Comparison of ENCODE assay signal across 14 mouse cellular contexts in the genomic region with DNA sequence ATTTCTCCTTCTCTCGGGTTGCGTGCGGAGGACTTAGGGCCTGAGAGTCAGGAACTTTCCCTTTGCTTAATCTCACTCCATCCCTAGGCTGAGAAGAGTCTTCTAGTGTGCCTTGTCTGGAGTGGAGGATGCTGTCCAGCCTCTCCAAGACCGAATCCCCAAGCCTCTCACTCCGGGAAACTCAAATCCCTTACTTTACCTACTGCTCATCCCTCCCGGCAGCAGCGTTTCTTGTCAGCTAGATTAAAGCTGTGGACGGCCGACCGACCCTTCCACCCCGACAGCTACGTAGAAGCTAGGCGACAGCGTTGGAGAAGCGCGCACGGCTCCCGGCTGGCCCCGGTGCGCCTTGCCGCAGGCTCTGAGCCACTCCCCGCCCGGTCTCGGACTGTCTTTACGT. TPM values are rescaled to one million over a fixed set of nuclear protein-coding genes. Genes with fewer than 3 reads are reported as not detected.
DNase-seq lines count a peak whose midpoint lies in the region; ATAC-seq lines count a peak whose summit lies in the region.
"Had no signal": no experiment of that assay in that cellular context is flagged by ENCODE, and none has a peak within 500 bp of the region (broad histone marks: within the 10 kb centered on the region; RNA-seq: fewer than 3 reads in every experiment).

No protein-coding gene starts in this region.

- under 1% methylated on average over 25 of the region's 25 CpGs for WGBS in embryonic facial prominence, embryonic 11.5 days
- WGBS in hindbrain, embryonic 16.5 days = under 1% methylated on average over 25 of the region's 25 CpGs
- 0% methylated on average over 25 of the region's 25 CpGs for WGBS in neural tube, embryonic 11.5 days

- H3K4me2 ChIP-seq in embryonic facial prominence, embryonic 11.5 days (ENCODE audit: low read depth, low read length) = peak overlapping the region; percentile 25; the same call in 1 of the 2 replicates
- peak overlapping the region; percentile 60 for H3K4me2 ChIP-seq in hindbrain, embryonic 16.5 days (ENCODE audit: low read length)
- peak overlapping the region; percentile 35 for H3K4me2 ChIP-seq in neural tube, embryonic 11.5 days (ENCODE audit: low read depth)

- H3K9me3 ChIP-seq in embryonic facial prominence, embryonic 11.5 days (replicated peaks; ENCODE audit: control insufficient read depth, low read length) = no peaks in the 10 kb centered on the region; the same call in 1 of the 2 replicates
- no peaks in the 10 kb centered on the region for H3K9me3 ChIP-seq in hindbrain, embryonic 16.5 days (ENCODE audit: control insufficient read depth, low read length)
- no peaks in the 10 kb centered on the region for H3K9me3 ChIP-seq in neural tube, embryonic 11.5 days (ENCODE audit: control insufficient read depth, low read length)
- H3K9me3 ChIP-seq: liver, embryonic 13.5 days had no signal

- peaks cover 3% of the 10 kb centered on the region for H3K4me1 ChIP-seq in embryonic facial prominence, embryonic 11.5 days (ENCODE audit: control insufficient read depth, insufficient read depth, low read length)
- H3K4me1 ChIP-seq in hindbrain, embryonic 16.5 days (ENCODE audit: control insufficient read depth, insufficient read depth, low read depth, low read length) = peaks cover 12% of the 10 kb centered on the region
- 0 out of 2 replicates have a peak, but pooled peaks cover 5% of the 10 kb centered on the region for H3K4me1 ChIP-seq in neural tube, embryonic 11.5 days (ENCODE audit: control insufficient read depth, insufficient read depth, low read length)
- H3K4me1 ChIP-seq: liver, embryonic 13.5 days had no signal

- intact Hi-C loops in left cerebral cortex, postnatal 36 days (cut with DNase I) = loop anchor here (2.0 kb wide), 1 partner anchor 49 kb away; no protein-coding TSS in a partner anchor

- no peak overlapping the region for H3K27ac ChIP-seq in embryonic facial prominence, embryonic 11.5 days (replicated peaks; ENCODE audit: low read depth, low read length)
- H3K27ac ChIP-seq in hindbrain, embryonic 16.5 days (ENCODE audit: low read depth, low read length) = no peak overlapping the region
- no peak overlapping the region for H3K27ac ChIP-seq in neural tube, embryonic 11.5 days (ENCODE audit: low read depth, low read length)
- H3K27ac ChIP-seq: heart, adult 2 months; liver, embryonic 13.5 days had no signal

- no peak for ATAC-seq in embryonic facial prominence, embryonic 11.5 days (replicated peaks; ENCODE audit: insufficient number of reproducible peaks, low FRiP score, low TSS enrichment, low read depth)
- no peak for ATAC-seq in hindbrain, embryonic 16.5 days
- no peak for ATAC-seq in neural tube, embryonic 11.5 days (ENCODE audit: insufficient read depth, low FRiP score, low TSS enrichment)

- no peak overlapping the region for H3K9ac ChIP-seq in embryonic facial prominence, embryonic 11.5 days (replicated peaks; ENCODE audit: low read length)
- H3K9ac ChIP-seq in hindbrain, embryonic 16.5 days (ENCODE audit: low read depth, low read length) = no peak overlapping the region; the same call in 1 of the 2 replicates
- H3K9ac ChIP-seq in neural tube, embryonic 11.5 days (ENCODE audit: low read length) = no peak overlapping the region
- H3K9ac ChIP-seq: liver, embryonic 13.5 days had no signal

- H3K4me3 ChIP-seq in embryonic facial prominence, embryonic 11.5 days (ENCODE audit: low read depth, low read length) = no peak overlapping the region
- H3K4me3 ChIP-seq in hindbrain, embryonic 16.5 days (ENCODE audit: low read length) = peak overlapping the region; percentile 37
- peak overlapping the region; percentile 24 for H3K4me3 ChIP-seq in neural tube, embryonic 11.5 days (ENCODE audit: low read depth, low read length)
- H3K4me3 ChIP-seq: heart, adult 2 months; liver, embryonic 13.5 days had no signal

- no peaks in the 10 kb centered on the region; the same call in 1 of the 2 replicates for H3K36me3 ChIP-seq in embryonic facial prominence, embryonic 11.5 days (replicated peaks; ENCODE audit: control insufficient read depth, insufficient read depth, low read depth, low read length)
- no peaks in the 10 kb centered on the region for H3K36me3 ChIP-seq in hindbrain, embryonic 16.5 days (ENCODE audit: control insufficient read depth, insufficient read depth, low read length)
- no peaks in the 10 kb centered on the region for H3K36me3 ChIP-seq in neural tube, embryonic 11.5 days (ENCODE audit: control insufficient read depth, insufficient read depth, low read length)
- H3K36me3 ChIP-seq: liver, embryonic 13.5 days had no signal

- DNase-seq in kidney, postnatal 4 days = peak; percentile 32 to 41
- DNase-seq in kidney, postnatal 14 days = no peak
- DNase-seq in embryonic facial prominence, embryonic 11.5 days (ENCODE audit: low spot score) = peak; percentile 34
- peak; percentile 14 for DNase-seq in neural tube, embryonic 11.5 days (ENCODE audit: low spot score)
- DNase-seq in gastrocnemius, postnatal 4 days (ENCODE audit: low spot score in 2 of 2) = no peak
- no peak for DNase-seq in spleen, postnatal 36 days (ENCODE audit: low spot score in 2 of 2)
- DNase-seq in left cerebral cortex, postnatal 36 days (ENCODE audit: low spot score in 2 of 2) = no peak
- DNase-seq: adrenal gland, postnatal 25 days; kidney, adult 9 months; liver, embryonic 13.5 days; right cerebral cortex, postnatal 4 days had no signal

- H3K27me3 ChIP-seq in embryonic facial prominence, embryonic 11.5 days (ENCODE audit: control insufficient read depth, insufficient read depth, low read length) = peaks cover 76% of the 10 kb centered on the region
- H3K27me3 ChIP-seq in hindbrain, embryonic 16.5 days (replicated peaks; ENCODE audit: control insufficient read depth, insufficient read depth, low read length) = peaks cover 71% of the 10 kb centered on the region
- H3K27me3 ChIP-seq in neural tube, embryonic 11.5 days (ENCODE audit: control insufficient read depth, insufficient read depth, low read length) = peaks cover 66% of the 10 kb centered on the region

RNA-seq across cellular contexts. Expression of a gene that starts 0.8 kb away (rescaled TPM):
- 0.39 and 0.77 TPM in 2 replicates for polyA plus RNA-seq in embryonic facial prominence, embryonic 11.5 days (2014; fragmentation: Nextera tagmentation; extraction: Ambion mirVana)
- polyA plus RNA-seq in hindbrain, embryonic 16.5 days (2015; fragmentation: Nextera tagmentation; extraction: Ambion mirVana) = 0.45 and 0.77 TPM in 2 replicates
- polyA plus RNA-seq in neural tube, embryonic 11.5 days (2014; fragmentation: Nextera tagmentation; extraction: Ambion mirVana) = 2.6 and 3.3 TPM in 2 replicates
- total RNA-seq in gastrocnemius, postnatal 4 days (2021) = not detected
- total RNA-seq in left cerebral cortex, postnatal 36 days (2021) = not detected
- total RNA-seq: adrenal gland, postnatal 25 days; heart, adult 2 months; MEL had no signal
- polyA plus RNA-seq: heart, adult 2 months; liver, embryonic 13.5 days had no signal

RNA-seq across cellular contexts. Expression of a gene that starts 17.0 kb away (rescaled TPM):
- 1.6 and 1.8 TPM in 2 replicates for polyA plus RNA-seq in embryonic facial prominence, embryonic 11.5 days (2014; fragmentation: Nextera tagmentation; extraction: Ambion mirVana)
- polyA plus RNA-seq in hindbrain, embryonic 16.5 days (2015; fragmentation: Nextera tagmentation; extraction: Ambion mirVana) = 3.1 and 3.5 TPM in 2 replicates
- 1.6 and 2.5 TPM in 2 replicates for polyA plus RNA-seq in neural tube, embryonic 11.5 days (2014; fragmentation: Nextera tagmentation; extraction: Ambion mirVana)
- 10 to 100 TPM; 12.8 to 15.4 TPM for total RNA-seq in gastrocnemius, postnatal 4 days (2021)
- 10 to 100 TPM; 14.6 to 24.0 TPM for total RNA-seq in left cerebral cortex, postnatal 36 days (2021)
- total RNA-seq: MEL had no signal

Comparison
In these comparisons a context has a peak if more than half of its experiments do, and no peak if none do; other contexts are left out.
1. DNase-seq: peak in kidney, postnatal 4 days (2 of 2), embryonic facial prominence, embryonic 11.5 days (single experiment) and neural tube, embryonic 11.5 days (single experiment); none in kidney, postnatal 14 days (single experiment), gastrocnemius, postnatal 4 days (0 of 2), spleen, postnatal 36 days (0 of 2) and left cerebral cortex, postnatal 36 days (0 of 2).
2. Peak in every context shown above with its lines, with median percentiles within 50 percentile points of each other: H3K4me2 ChIP-seq.